Mouse (Mus musculus): ENCODE results near the gene Repin1. TPM values are rescaled to one million over a fixed set of nuclear protein-coding genes. Genes with fewer than 3 reads are reported as not detected.

The Repin1 gene
- 26.6 and 27.8 TPM in 2 replicates for polyA plus RNA-seq (2015; fragmentation: Nextera tagmentation; extraction: Ambion mirVana)

- Histone ChIP-seq H3K4me2 (peak within 1 kb of the TSS; percentile 80), H3K4me3 (replicated peaks) (peak within 1 kb of the TSS; percentile 81), H3K4me1 (peaks cover 16% of the 10 kb centered on the region), H3K27me3 (replicated peaks) (no peaks in the 10 kb centered on the region), H3K36me3 (peaks cover 27% of the 10 kb centered on the region), H3K9ac (peak within 1 kb of the TSS; percentile 86), H3K27ac (peak within 1 kb of the TSS; percentile 84), H3K9me3 (no peaks in the 10 kb centered on the region; the same call in 1 of the 2 replicates)
- WGBS, result 6% methylated on average over 45 of the region's 45 CpGs
- peak; percentile 89 for ATAC-seq (ENCODE audit: insufficient read depth, low FRiP score, low read depth)
Observed at GRCm38 (mm10) chr6:48593158-48594042, at the start of gene Repin1, which contains the start of gene Gm44965. Gene Repin1, plus strand, starts transcription at chr6:48593883. Gene Gm44965, plus strand, starts transcription at chr6:48593941.

DNA sequence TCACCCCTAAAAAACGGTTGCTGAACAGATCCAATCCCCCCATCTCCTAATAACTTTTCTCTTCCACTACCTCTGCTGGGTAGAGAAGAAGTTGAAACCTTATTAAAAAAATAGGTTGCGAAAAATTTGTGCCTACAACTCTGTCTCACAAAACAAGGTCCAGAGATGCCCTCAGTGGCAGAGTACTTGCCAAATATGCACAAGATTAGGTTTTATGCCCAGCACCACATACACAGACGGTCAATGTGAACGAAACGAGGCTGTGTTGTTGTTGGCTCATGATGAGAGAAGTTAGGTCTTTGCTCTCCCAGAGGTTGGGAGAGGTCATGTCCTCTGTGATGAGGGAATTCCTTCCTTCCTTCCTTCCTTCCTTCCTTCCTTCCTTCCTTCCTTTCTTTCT is 48.4 kb upstream of the Repin1 start:
- ATAC-seq (ENCODE audit: insufficient read depth, low FRiP score, low read depth), result no peak
- H3K4me3 ChIP-seq (replicated peaks), result no peak overlapping the region
- H3K9me3 ChIP-seq, result no peaks in the 10 kb centered on the region
- H3K9ac ChIP-seq, result no peak overlapping the region
- no peaks in the 10 kb centered on the region for H3K27me3 ChIP-seq (replicated peaks)
- H3K27ac ChIP-seq, result no peak overlapping the region
- H3K4me2 ChIP-seq, result no peak overlapping the region
- no peaks in the 10 kb centered on the region for H3K36me3 ChIP-seq
- WGBS, result 74% methylated on average over 5 of the region's 5 CpGs
- H3K4me1 ChIP-seq, result peaks cover 6% of the 10 kb centered on the region; the same call in 1 of the 2 replicates

- no peak overlapping the region for H3K27ac ChIP-seq
Observed at GRCm38 (mm10) chr6:48546271-48546670, 47.4 kb upstream of the Repin1 start.

GRCm38 (mm10) chr6:48546858-48547257 is 46.8 kb upstream of the Repin1 start:
- Histone ChIP-seq H3K36me3 (no peaks in the 10 kb centered on the region), H3K9me3 (no peaks in the 10 kb centered on the region), H3K27me3 (replicated peaks) (no peaks in the 10 kb centered on the region), H3K9ac (no peak overlapping the region), H3K4me2 (no peak overlapping the region), H3K27ac (no peak overlapping the region), H3K4me1 (peaks cover 4% of the 10 kb centered on the region; the same call in 1 of the 2 replicates), H3K4me3 (replicated peaks) (no peak overlapping the region)
- 44% methylated on average over 4 of the region's 4 CpGs for WGBS
- ATAC-seq (ENCODE audit: insufficient read depth, low FRiP score, low read depth), result no peak

More at GRCm38 (mm10) chr6:48546271-48546670, 47.4 kb upstream of the Repin1 start:
- no peak overlapping the region for H3K4me3 ChIP-seq (replicated peaks)
- no peaks in the 10 kb centered on the region for H3K36me3 ChIP-seq
- no peak for ATAC-seq (ENCODE audit: insufficient read depth, low FRiP score, low read depth)
- H3K27me3 ChIP-seq (replicated peaks), result no peaks in the 10 kb centered on the region
- H3K9me3 ChIP-seq, result no peaks in the 10 kb centered on the region
- 48% methylated on average over 1 of the region's 1 CpGs for WGBS
- peaks cover 6% of the 10 kb centered on the region; the same call in 1 of the 2 replicates for H3K4me1 ChIP-seq
- H3K4me2 ChIP-seq, result no peak overlapping the region
- H3K9ac ChIP-seq, result no peak overlapping the region

DNA sequence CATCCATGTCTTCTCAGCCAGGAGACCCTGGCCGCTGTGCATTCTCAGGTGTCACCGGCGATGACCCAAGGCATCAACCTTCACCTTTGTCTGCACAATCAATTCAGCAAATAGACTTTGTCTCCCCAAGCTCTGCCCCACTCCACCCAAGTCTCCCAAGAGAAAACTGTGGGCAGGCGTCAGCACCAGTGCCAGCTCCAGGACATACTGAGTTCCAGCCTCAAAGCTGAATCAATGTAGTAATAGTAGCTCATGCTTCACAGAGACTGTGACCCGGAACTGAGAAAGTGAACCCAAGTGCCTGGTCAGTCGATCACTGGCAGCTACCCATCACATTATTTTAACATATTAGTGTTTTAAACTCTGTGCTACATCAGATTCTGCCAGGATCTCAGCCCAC is 45.4 kb upstream of the Repin1 start:
- Histone ChIP-seq H3K4me1 (no peaks in the 10 kb centered on the region), H3K36me3 (no peaks in the 10 kb centered on the region), H3K9me3 (no peaks in the 10 kb centered on the region), H3K4me3 (replicated peaks) (no peak overlapping the region), H3K9ac (no peak overlapping the region), H3K4me2 (no peak overlapping the region), H3K27ac (no peak overlapping the region), H3K27me3 (replicated peaks) (no peaks in the 10 kb centered on the region)
- 79% methylated on average over 6 of the region's 6 CpGs for WGBS
- no peak for ATAC-seq (ENCODE audit: insufficient read depth, low FRiP score, low read depth)

- H3K27me3 ChIP-seq (replicated peaks), result no peaks in the 10 kb centered on the region
- 49% methylated on average over 4 of the region's 4 CpGs for WGBS
- H3K4me2 ChIP-seq, result no peak overlapping the region
- no peaks in the 10 kb centered on the region for H3K36me3 ChIP-seq
- H3K4me3 ChIP-seq (replicated peaks), result no peak overlapping the region
- no peak overlapping the region for H3K27ac ChIP-seq
- no peaks in the 10 kb centered on the region for H3K9me3 ChIP-seq
- ATAC-seq (ENCODE audit: insufficient read depth, low FRiP score, low read depth), result no peak
- 0 out of 2 replicates have a peak, but pooled peaks cover 4% of the 10 kb centered on the region for H3K4me1 ChIP-seq
- H3K9ac ChIP-seq, result no peak overlapping the region
Observed at GRCm38 (mm10) chr6:48552918-48553317, 40.8 kb upstream of the Repin1 start.

DNA sequence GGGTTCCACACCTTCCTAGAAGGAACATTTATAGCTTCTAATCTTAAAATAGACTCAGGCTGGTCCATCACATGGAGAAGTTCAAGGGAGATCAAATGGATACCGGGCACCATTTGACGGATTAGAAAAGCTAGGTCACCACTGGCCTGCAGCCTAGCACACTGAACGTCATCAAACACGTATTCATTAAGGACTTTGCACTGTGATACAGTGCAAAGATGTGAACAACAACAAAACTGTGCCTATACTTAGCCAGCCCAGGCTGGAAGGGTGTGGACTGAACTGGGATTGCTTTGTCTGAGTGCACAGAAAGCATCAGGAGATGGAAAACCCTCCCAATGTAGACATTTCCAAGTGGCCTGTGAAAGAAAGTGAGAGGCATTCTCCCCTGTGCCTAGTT is 39.9 kb upstream of the Repin1 start:
- H3K27ac ChIP-seq, result peak overlapping the region; percentile 97
- 0 out of 2 replicates have a peak, but pooled peaks cover 4% of the 10 kb centered on the region for H3K4me1 ChIP-seq
- no peaks in the 10 kb centered on the region for H3K9me3 ChIP-seq
- peak overlapping the region; percentile 47; the same call in 1 of the 2 replicates for H3K9ac ChIP-seq
- WGBS, result 78% methylated on average over 4 of the region's 4 CpGs
- H3K4me2 ChIP-seq, result peak overlapping the region; percentile 79
- no peaks in the 10 kb centered on the region for H3K27me3 ChIP-seq (replicated peaks)
- H3K4me3 ChIP-seq (replicated peaks), result peak overlapping the region; percentile 56
- H3K36me3 ChIP-seq, result no peaks in the 10 kb centered on the region
- ATAC-seq (ENCODE audit: insufficient read depth, low FRiP score, low read depth), result no peak

- Histone ChIP-seq H3K9ac (peak within 1 kb of the TSS; percentile 47; the same call in 1 of the 2 replicates), H3K9me3 (no peaks in the 10 kb centered on the region), H3K27ac (peak within 1 kb of the TSS; percentile 97), H3K4me3 (replicated peaks) (peak within 1 kb of the TSS; percentile 56), H3K27me3 (replicated peaks) (no peaks in the 10 kb centered on the region), H3K4me1 (0 out of 2 replicates have a peak, but pooled peaks cover 4% of the 10 kb centered on the region), H3K4me2 (peak within 1 kb of the TSS; percentile 79), H3K36me3 (no peaks in the 10 kb centered on the region)
- peak; percentile 84 for ATAC-seq (ENCODE audit: insufficient read depth, low FRiP score, low read depth)
- WGBS, result under 1% methylated on average over 39 of the region's 39 CpGs
Observed at GRCm38 (mm10) chr6:48554280-48555103, 39.2 kb upstream of the Repin1 start, which contains the start of gene Lrrc61. Gene Lrrc61, plus strand, starts transcription at chr6:48554796.

GRCm38 (mm10) chr6:48555104-48555890 is 38.4 kb upstream of the Repin1 start:
- H3K4me2 ChIP-seq, result peak overlapping the region; percentile 79
- H3K4me1 ChIP-seq, result 0 out of 2 replicates have a peak, but pooled peaks cover 4% of the 10 kb centered on the region
- peak; percentile 71 for ATAC-seq (ENCODE audit: insufficient read depth, low FRiP score, low read depth)
- no peaks in the 10 kb centered on the region for H3K36me3 ChIP-seq
- H3K27me3 ChIP-seq (replicated peaks), result no peaks in the 10 kb centered on the region
- peak overlapping the region; percentile 56 for H3K4me3 ChIP-seq (replicated peaks)
- peak overlapping the region; percentile 39; the same call in 1 of the 2 replicates for H3K9ac ChIP-seq
- H3K9me3 ChIP-seq, result no peaks in the 10 kb centered on the region
- H3K27ac ChIP-seq, result peak overlapping the region; percentile 97
- 30% methylated on average over 13 of the region's 14 CpGs for WGBS

DNA sequence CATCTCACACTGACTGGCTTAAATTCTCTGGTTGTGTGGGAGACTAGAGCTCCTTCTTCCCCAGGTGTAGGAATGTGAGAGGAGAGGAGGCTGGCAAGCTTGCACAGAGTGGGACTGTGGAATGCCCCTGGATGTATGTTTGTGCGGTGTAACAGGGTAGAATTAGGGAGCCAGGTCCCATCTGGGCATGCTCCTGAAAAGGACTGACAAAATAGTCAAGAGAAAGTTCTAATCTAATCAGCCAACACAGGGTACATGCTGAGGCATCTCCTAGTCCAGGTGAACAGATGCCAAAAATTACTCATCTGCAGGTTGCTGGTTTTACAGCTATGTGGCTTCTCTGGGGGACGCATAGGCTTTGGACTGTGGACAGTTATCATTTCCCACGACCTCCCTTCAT is 37.7 kb upstream of the Repin1 start:
- H3K27me3 ChIP-seq (replicated peaks), result no peaks in the 10 kb centered on the region
- no peak overlapping the region for H3K9ac ChIP-seq
- H3K36me3 ChIP-seq, result no peaks in the 10 kb centered on the region
- H3K4me2 ChIP-seq, result no peak overlapping the region
- 85% methylated on average over 3 of the region's 3 CpGs for WGBS
- H3K4me1 ChIP-seq, result 0 out of 2 replicates have a peak, but pooled peaks cover 4% of the 10 kb centered on the region
- no peak for ATAC-seq (ENCODE audit: insufficient read depth, low FRiP score, low read depth)
- H3K4me3 ChIP-seq (replicated peaks), result no peak overlapping the region
- no peaks in the 10 kb centered on the region for H3K9me3 ChIP-seq
- H3K27ac ChIP-seq, result peak overlapping the region; percentile 97
